Mouse (Mus musculus) thymus, postnatal 4 days (tissue): Measurements from ENCODE around the gene Rsad2.
A peak's percentile ranks its signal among the peaks of the same experiment; 100 is the strongest.
"Not testable (repeated sequence)": the region's sequence is repeated elsewhere in the genome, so short reads cannot be mapped to it uniquely, and the experiment has no call there.

ENCODE experiments used
- DNase-seq: peaks from one replicate; pipeline ENCODE4 v3.0.0; 2021

The Rsad2 gene

GRCm38 (mm10) chr12:26456028-26456698 is at the start of gene Rsad2:
Gene Rsad2 (minus strand): TSS chr12:26456452.
- DNase-seq: peak; percentile 84

GRCm38 (mm10) chr12:26501042-26501441 is 44.8 kb upstream of the Rsad2 start:
- DNase-seq: no peak

- no peak for DNase-seq
Measured at GRCm38 (mm10) chr12:26489942-26490341, 33.7 kb upstream of the Rsad2 start.

GRCm38 (mm10) chr12:26488617-26489274 is 32.5 kb upstream of the Rsad2 start:
- no peak for DNase-seq

- no peak for DNase-seq
Measured at GRCm38 (mm10) chr12:26487874-26488616, 31.8 kb upstream of the Rsad2 start.

GRCm38 (mm10) chr12:26485738-26486580 is 29.7 kb upstream of the Rsad2 start:
- DNase-seq: not testable (repeated sequence)

GRCm38 (mm10) chr12:26478196-26479004 is 22.1 kb upstream of the Rsad2 start:
- DNase-seq: no peak

GRCm38 (mm10) chr12:26477198-26477597 is 20.9 kb upstream of the Rsad2 start:
- DNase-seq: no peak

- DNase-seq: no peak
Measured at GRCm38 (mm10) chr12:26473746-26474145, 17.5 kb upstream of the Rsad2 start.

GRCm38 (mm10) chr12:26472770-26473481 is 16.7 kb upstream of the Rsad2 start:
- DNase-seq: no peak

GRCm38 (mm10) chr12:26471376-26471775 is 15.1 kb upstream of the Rsad2 start:
- DNase-seq: no peak

GRCm38 (mm10) chr12:26470042-26470409 is 13.8 kb upstream of the Rsad2 start:
- no peak for DNase-seq

GRCm38 (mm10) chr12:26469098-26470041 is 13.1 kb upstream of the Rsad2 start, which contains the start of gene Cmpk2:
Gene Cmpk2 (plus strand): TSS chr12:26469204.
- peak; percentile 87 for DNase-seq

GRCm38 (mm10) chr12:26465600-26465999 is 9.3 kb upstream of the Rsad2 start:
- DNase-seq: no peak

GRCm38 (mm10) chr12:26460091-26460490 is 3.8 kb upstream of the Rsad2 start:
- no peak for DNase-seq

- DNase-seq: no peak
Measured at GRCm38 (mm10) chr12:26454682-26455081, 1.6 kb downstream of the Rsad2 start.

- DNase-seq: no peak
Measured at GRCm38 (mm10) chr12:26452951-26453350, 3.3 kb downstream of the Rsad2 start.

- DNase-seq: no peak
Measured at GRCm38 (mm10) chr12:26451150-26451549, 5.1 kb downstream of the Rsad2 start.

GRCm38 (mm10) chr12:26449483-26449882 is 6.8 kb downstream of the Rsad2 start:
- DNase-seq: no peak
